Mouse (Mus musculus) cerebellum, adult 11-12 months (tissue): ENCODE results near the gene Magi2.
"Not testable (repeated sequence)": the region's sequence is repeated elsewhere in the genome, so short reads cannot be mapped to it uniquely, and the experiment has no call there.

Experiments used
- DNase-seq: peaks from one replicate; pipeline ENCODE4 v3.0.0; 2022

Gene Magi2

DNA sequence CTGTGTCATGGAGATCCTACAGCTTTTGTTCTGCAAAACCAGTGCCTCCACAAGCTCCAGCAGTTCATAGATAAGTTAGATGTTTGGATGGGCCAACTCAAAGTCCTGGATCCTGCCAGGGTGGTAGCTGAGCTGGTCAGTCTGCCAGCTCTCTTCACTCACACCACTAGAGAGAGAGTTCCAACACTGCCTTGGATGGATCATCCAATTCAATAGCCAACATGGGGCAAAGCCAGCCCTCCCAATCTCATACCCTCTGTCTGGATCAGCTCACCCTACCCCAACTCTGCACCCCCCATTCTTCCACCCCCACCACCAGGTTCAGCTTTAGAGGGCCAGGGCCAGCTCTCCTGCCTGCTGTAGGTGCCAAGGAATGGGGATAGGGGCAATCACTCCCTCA is 235.7 kb downstream of the Magi2 start:
- no peak for DNase-seq

DNA sequence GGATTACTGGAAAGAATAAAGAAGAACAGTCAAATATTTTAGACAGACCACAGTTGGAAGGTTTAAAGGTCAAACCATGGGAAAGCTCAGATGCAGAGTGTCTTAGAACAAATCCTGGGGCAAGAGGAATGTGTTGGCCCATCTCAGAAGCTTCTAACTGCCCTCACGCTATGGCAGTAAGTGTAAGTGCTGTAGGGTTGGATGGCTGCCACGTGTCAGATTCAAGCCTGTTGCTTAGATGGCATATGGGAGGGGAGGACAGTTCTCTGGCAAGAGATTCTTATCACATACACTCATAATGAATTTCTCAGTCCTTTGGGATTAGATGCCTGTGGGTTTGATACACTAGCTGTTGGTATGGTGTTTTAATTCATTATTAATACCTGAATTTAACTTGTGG is 238.5 kb downstream of the Magi2 start:
- no peak for DNase-seq

GRCm38 (mm10) chr5:19472851-19473439 is 246.1 kb downstream of the Magi2 start:
- DNase-seq = no peak

DNA sequence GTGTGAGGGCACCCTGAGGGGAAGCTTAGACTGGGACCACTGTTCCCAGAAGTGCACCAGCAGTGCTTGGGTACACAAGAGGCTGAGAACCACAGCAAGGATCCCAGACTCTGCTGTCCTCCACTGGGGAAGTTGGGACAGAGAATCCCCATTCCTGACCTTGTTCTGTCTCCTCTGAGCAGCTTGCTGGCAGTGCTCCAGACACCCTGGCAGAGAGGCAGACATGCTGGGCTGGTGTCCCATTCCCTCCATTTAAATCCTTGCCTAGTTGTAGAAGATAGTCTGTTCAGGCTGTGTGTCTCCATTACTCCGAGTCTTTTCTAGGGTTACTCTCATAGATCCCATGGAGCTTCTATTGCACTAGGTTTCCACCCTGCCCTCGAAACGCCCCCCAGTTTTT is 256.1 kb downstream of the Magi2 start:
- peak; percentile 79 for DNase-seq

GRCm38 (mm10) chr5:19487947-19488346 is 261.1 kb downstream of the Magi2 start:
- DNase-seq = no peak

DNA sequence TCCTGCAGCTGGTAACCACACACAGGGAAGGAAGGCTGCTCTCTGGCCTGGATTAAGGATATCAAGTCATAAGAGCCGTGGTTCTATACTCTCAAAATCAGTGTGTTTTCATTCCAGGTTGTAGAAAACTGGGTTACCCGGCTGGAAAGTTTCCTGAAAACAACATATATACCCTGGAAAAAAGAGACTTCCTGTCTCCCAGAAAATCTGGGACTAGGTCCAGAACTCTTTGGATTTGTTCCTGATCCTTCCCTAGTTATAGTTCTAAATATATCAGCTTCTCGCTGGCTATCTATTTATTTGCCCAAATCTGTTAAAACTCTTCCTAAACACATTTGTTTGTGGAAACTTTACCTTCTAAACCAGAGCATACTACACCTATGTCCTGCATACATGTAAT is 274.2 kb downstream of the Magi2 start:
- DNase-seq = no peak

- no peak for DNase-seq
Observed at GRCm38 (mm10) chr5:19522168-19522567, 295.3 kb downstream of the Magi2 start.

DNA sequence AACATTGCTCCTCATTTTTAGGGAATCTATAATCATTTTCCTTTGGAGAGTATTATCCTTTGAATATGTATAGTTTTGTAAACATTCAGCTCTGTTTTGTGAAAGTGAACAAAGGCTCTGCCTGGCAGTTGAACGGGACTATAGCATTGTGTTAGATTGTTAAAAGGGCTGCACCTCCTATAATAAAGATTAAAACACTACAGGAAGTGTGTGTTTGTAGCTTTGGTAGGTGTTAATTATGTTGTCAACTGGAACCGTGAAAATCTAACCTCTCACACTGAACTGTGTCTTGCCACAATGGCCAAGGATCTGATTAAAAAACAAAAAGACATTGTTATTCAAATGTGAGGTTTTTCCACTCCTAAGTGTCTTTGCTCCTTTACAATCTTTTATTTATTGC is 312.5 kb downstream of the Magi2 start:
- no peak for DNase-seq

- DNase-seq = no peak
Observed at GRCm38 (mm10) chr5:19546424-19546823, 319.6 kb downstream of the Magi2 start.

DNA sequence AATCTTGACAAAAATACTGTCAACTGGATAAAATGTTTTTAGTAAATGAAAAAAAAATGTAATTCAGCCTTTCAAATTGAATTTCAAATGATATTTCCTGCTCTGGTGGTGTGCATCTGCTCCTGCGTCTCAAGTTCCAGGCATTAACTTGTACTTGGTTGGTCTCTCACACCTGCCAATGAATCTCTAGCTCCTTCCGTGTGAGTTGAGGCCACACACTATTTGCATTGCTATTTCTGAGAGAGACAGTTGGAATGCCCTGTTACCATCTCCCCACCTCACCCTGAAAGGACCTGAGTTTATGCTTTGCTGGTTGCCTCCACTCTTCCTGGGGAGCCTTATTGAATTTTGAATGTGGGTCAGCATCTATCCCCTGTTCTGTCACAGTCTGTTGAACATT is 320.1 kb downstream of the Magi2 start:
- no peak for DNase-seq

- no peak for DNase-seq
Observed at GRCm38 (mm10) chr5:19553510-19553909, 326.7 kb downstream of the Magi2 start.

GRCm38 (mm10) chr5:19565636-19566035 is 338.8 kb downstream of the Magi2 start:
- no peak for DNase-seq

- DNase-seq = not testable (repeated sequence)
Observed at GRCm38 (mm10) chr5:19566136-19566535, 339.3 kb downstream of the Magi2 start.

- no peak for DNase-seq
Observed at GRCm38 (mm10) chr5:19607700-19608099, 380.9 kb downstream of the Magi2 start.

DNA sequence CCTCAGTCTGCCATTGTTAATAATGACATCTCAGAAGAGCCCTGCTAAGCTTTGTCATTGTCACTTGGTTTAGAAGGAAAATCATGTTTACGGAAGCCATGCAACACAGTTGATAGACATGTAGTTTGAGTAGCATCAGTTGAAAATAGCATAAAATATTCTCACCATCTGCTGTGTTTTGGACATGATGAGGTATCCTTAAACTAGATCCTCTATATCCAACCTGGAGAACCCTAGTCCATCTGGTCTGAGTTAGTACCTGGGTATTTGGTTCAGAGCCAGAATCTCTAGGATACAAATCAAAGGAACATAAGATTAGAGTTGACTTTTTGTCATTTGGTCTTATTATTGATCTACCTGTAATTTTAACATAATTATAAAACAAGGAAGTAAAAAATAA is 385.0 kb downstream of the Magi2 start:
- no peak for DNase-seq

GRCm38 (mm10) chr5:19621678-19622077 is 394.8 kb downstream of the Magi2 start:
- DNase-seq = no peak

DNA sequence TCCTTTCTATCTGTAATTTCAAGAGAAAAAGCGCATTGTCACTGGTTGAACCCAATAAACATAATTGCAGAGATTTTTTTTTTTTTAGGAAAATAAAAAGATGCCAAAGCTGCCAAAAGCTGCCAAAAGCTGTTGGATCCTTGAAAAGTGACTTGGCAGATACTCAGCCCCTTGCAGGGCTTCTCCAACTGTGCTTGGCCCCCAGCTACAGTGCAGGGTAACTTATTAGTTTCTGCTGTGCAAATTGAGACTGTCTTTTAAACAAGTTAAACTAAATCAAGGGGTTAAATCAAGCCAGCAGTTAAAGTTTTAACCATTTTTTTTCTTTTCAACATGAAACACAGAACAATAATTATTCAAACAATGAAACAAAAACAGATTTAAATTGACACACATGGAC is 407.1 kb downstream of the Magi2 start:
- peak; percentile 13 for DNase-seq

- DNase-seq = no peak
Observed at GRCm38 (mm10) chr5:19637789-19638188, 411.0 kb downstream of the Magi2 start.

GRCm38 (mm10) chr5:19655986-19656385 is 429.1 kb downstream of the Magi2 start:
- DNase-seq = no peak

GRCm38 (mm10) chr5:19666416-19666815 is 439.6 kb downstream of the Magi2 start:
- no peak for DNase-seq

DNA sequence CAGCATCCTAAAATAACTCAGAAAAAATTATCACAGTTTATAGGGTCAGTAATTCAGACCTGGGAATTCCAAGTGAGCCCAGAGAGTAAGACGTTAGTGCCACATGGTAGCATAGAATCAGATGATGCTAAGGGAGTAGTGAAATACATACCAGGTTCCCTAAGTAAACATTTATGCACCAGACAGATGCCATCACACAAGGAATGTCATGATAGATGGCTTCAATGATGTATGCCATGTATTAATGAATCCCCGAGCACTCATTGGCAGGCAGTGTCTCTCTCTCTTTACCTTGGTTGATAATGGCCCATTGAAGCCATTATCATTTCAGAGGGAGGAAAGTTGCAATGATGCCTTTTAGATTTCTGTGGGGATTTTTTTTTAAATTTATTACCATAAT is 490.5 kb downstream of the Magi2 start:
- no peak for DNase-seq

- no peak for DNase-seq
Observed at GRCm38 (mm10) chr5:19726277-19726676, 499.4 kb downstream of the Magi2 start.

GRCm38 (mm10) chr5:19745376-19745775 is 518.5 kb downstream of the Magi2 start:
- no peak for DNase-seq

GRCm38 (mm10) chr5:19745916-19746315 is 519.1 kb downstream of the Magi2 start:
- DNase-seq = no peak

DNA sequence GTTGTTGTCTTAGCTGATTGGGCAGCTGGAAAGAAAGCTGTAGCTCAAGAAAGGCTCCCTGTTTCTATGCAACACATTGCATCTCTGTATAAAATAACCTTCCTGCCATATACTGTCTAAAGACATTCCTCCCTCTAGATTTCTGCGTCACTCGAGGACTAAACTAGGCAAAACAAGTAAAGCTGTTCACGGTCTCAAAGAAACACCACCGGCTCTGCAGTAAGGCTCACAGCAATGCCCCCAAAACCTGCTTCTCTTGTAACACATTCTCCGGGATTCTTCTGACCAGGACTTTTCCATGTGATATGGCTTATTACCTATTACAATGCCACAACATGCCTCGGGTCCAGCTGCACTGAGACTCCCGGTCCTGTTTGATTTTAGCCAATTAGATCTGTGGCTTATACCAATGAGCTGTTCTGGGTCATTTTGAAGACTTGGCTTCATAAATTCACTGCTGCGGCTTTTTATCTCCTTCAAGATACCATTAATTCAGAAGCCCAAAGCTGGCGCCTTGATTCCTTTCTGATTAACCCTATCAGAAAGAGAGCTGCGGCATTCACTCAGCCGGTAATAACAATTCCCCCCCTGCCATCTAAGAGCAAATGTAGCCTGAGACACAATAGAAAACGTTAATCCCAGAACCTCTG is 520.2 kb downstream of the Magi2 start:
- DNase-seq = no peak
